Mouse (Mus musculus) cerebellum, adult 9-10 months (tissue): ENCODE results near the gene Cenpc1.

Source experiments
- DNase-seq: peaks from one replicate; pipeline ENCODE4 v3.0.0; 2022

Gene Cenpc1

GRCm38 (mm10) chr5:86065101-86065875 lies at the start of gene Cenpc1:
TSS of gene Cenpc1 (minus strand) at chr5:86065583.
- peak; percentile 94 for DNase-seq

GRCm38 (mm10) chr5:86113997-86114396 lies 48.6 kb upstream of the Cenpc1 start:
- DNase-seq = no peak

- no peak for DNase-seq
Measured at GRCm38 (mm10) chr5:86113037-86113436, 47.7 kb upstream of the Cenpc1 start.

- no peak for DNase-seq
Measured at GRCm38 (mm10) chr5:86111074-86111473, 45.7 kb upstream of the Cenpc1 start.

GRCm38 (mm10) chr5:86106610-86107009 lies 41.2 kb upstream of the Cenpc1 start:
- DNase-seq = no peak

- no peak for DNase-seq
Measured at GRCm38 (mm10) chr5:86102176-86102575, 36.8 kb upstream of the Cenpc1 start.

GRCm38 (mm10) chr5:86100621-86101020 lies 35.2 kb upstream of the Cenpc1 start:
- DNase-seq = no peak

GRCm38 (mm10) chr5:86098988-86099387 lies 33.6 kb upstream of the Cenpc1 start:
- DNase-seq = no peak

GRCm38 (mm10) chr5:86094754-86095153 lies 29.4 kb upstream of the Cenpc1 start:
- DNase-seq = no peak

- no peak for DNase-seq
Measured at GRCm38 (mm10) chr5:86086751-86087150, 21.4 kb upstream of the Cenpc1 start.

- no peak for DNase-seq
Measured at GRCm38 (mm10) chr5:86084979-86085378, 19.6 kb upstream of the Cenpc1 start.

- DNase-seq = no peak
Measured at GRCm38 (mm10) chr5:86083987-86084386, 18.6 kb upstream of the Cenpc1 start.

- no peak for DNase-seq
Measured at GRCm38 (mm10) chr5:86078720-86079334, 13.4 kb upstream of the Cenpc1 start.

GRCm38 (mm10) chr5:86072756-86073386 lies 7.5 kb upstream of the Cenpc1 start:
- no peak for DNase-seq

- no peak for DNase-seq
Measured at GRCm38 (mm10) chr5:86071538-86071937, 6.2 kb upstream of the Cenpc1 start, which contains the start of gene Stap1. TSS of gene Stap1 (plus strand) at chr5:86071746.

- no peak for DNase-seq
Measured at GRCm38 (mm10) chr5:86069121-86069520, 3.7 kb upstream of the Cenpc1 start.

GRCm38 (mm10) chr5:86068451-86068850 lies 3.1 kb upstream of the Cenpc1 start:
- DNase-seq = no peak

- peak; percentile 89 for DNase-seq
Measured at GRCm38 (mm10) chr5:86066551-86066929, 1.2 kb upstream of the Cenpc1 start.

GRCm38 (mm10) chr5:86065876-86066550 lies 630 bp upstream of the Cenpc1 start:
- no peak for DNase-seq

- DNase-seq = peak; percentile 22
Measured at GRCm38 (mm10) chr5:86063501-86063900, 1.9 kb downstream of the Cenpc1 start.

- DNase-seq = peak; percentile 58
Measured at GRCm38 (mm10) chr5:86029820-86030219, 35.6 kb downstream of the Cenpc1 start.

GRCm38 (mm10) chr5:85996545-85997510 lies 68.6 kb downstream of the Cenpc1 start:
- DNase-seq = no peak
